Mouse (Mus musculus): Measurements from ENCODE around the gene Hipk4. TPM values are rescaled to one million over a fixed set of nuclear protein-coding genes. Genes with fewer than 3 reads are reported as not detected.

Hipk4 gene
- polyA plus RNA-seq, 1 experiment from 2014 or later, result 0.79 TPM

DNA sequence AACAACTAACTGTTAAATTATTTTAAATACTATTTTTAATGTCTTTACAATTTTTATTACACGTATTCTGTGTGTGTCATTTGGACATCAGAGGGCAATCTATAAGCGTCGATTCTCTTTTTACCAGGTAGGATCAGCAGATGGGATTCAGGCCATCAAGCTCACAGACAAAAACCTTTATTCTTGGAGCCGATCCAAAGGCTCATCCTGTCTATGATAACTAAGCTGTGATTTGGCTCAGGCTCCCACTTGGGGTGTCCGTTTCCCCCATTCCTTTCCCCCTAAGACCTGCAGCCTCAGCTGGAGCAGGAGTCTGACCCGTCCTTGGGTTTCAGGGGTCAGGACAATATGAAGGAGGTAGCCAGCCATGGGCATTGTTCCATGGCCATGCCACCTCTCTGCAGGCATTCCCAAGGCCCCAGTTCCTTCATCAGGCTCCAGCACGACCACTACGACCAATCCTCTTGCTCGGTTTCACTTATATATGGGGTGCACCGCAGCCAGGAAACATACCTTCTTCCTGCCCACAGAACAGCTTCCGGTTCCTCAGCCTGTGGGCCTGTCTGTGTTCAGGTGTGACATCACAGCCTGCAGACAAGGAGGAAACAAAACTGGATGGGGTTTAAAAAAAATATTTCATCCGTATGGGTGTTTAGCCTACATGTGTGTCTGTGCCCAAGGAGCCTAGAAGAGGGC lies 21.8 kb downstream of the Hipk4 start:
- Histone ChIP-seq H3K27me3 (ENCODE audit: low read depth, poor library complexity, severe bottlenecking) (no peaks in the 10 kb centered on the region), H3K9me3 (replicated peaks) (no peaks in the 10 kb centered on the region), H3K27ac (no peak overlapping the region), H3K4me3 (no peak overlapping the region), H3K4me1 (peaks cover 22% of the 10 kb centered on the region), H3K36me3 (no peaks in the 10 kb centered on the region; the same call in 1 of the 2 replicates)
- WGBS, result 90% methylated on average over 12 of the region's 12 CpGs
- no peak for DNase-seq (ENCODE audit: low spot score)

DNA sequence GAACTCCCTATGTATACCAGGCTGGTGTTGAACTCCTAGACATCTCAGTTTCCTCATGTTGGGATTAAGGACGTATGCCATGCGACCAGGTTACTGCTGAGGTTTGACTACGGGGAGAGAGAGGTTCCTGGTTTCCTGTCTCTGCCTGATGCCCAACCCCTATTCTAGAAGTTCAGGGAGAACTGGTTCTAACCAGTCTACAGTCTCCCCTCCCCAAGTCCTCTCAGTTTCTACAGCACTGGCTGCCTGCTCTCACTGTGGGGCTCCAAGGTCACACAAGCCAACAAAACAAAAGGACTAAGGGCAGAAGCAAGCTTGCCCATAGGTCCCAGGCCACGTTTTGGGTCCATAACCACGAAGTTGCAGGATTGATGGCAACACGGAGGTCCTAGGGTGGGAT lies 26.5 kb downstream of the Hipk4 start:
- Histone ChIP-seq H3K27me3 (ENCODE audit: low read depth, poor library complexity, severe bottlenecking) (no peaks in the 10 kb centered on the region), H3K9me3 (replicated peaks) (no peaks in the 10 kb centered on the region), H3K27ac (no peak overlapping the region), H3K36me3 (no peaks in the 10 kb centered on the region), H3K4me1 (peaks cover 14% of the 10 kb centered on the region), H3K4me3 (no peak overlapping the region)
- no peak for DNase-seq (ENCODE audit: low spot score)
- 85% methylated on average over 6 of the region's 6 CpGs for WGBS

DNA sequence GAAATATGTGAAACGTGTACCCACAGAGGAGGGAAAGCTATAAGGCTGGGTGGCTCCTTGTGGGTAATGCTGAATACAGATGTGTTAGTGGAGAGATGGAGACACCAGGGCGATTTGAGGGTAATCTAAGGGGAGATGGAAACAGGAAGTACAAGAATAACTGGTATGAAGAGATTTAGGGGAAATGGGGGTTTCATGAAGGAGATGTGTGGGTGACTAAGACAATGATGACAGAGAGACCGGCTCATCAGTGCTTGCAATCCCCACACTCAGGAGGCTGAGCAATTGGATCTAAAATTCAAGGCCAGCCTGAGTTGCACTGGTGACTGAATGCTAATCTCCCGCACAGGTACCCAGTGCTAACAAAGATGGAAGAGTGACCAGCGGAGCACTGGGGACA lies 29.0 kb downstream of the Hipk4 start:
- peak overlapping the region; percentile 85 for H3K4me3 ChIP-seq
- 60% methylated on average over 5 of the region's 5 CpGs for WGBS

DNA sequence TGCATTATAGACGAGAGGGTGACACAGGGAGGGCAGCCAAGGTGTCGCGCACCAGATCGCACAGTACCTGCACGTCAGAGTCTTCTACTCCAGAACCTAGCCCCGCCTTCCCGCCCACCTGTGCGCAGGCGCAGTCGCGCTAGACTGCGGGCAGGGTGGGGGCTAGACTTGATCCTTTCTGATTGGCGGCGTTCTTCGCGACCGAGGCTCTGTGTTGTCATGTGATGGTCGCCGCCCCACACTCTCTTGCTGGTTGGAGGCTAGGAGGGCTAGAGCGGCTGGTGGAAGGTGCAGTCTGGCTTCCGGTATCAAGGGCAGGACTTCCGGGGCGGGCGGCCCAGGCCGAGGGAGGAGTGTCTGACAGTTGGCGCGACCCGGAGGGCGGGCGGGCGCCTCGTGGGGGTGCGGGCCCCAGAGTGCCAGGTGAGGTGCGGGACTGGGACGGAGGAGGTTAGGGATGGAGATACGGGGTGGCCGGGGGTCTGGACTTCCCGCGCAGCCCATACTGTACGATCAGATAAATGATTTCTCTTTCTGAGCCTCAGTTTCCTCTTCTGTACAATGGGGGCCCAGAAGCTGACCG lies 30.0 kb downstream of the Hipk4 start, which contains the start of the genes Pld3 and 2310022A10Rik:
Pld3 (minus strand) TSS at position 288 of the 583 bp plus-strand sequence.
2310022A10Rik (plus strand) TSS at position 303 of the 583 bp plus-strand sequence.
- H3K27ac ChIP-seq, result peak within 1 kb of the TSS; percentile 86

More for the DNA sequence above, 29.0 kb downstream of the Hipk4 start:
- Histone ChIP-seq H3K27ac (no peak overlapping the region), H3K36me3 (peaks cover 16% of the 10 kb centered on the region), H3K4me1 (peaks cover 14% of the 10 kb centered on the region), H3K27me3 (ENCODE audit: low read depth, poor library complexity, severe bottlenecking) (no peaks in the 10 kb centered on the region), H3K9me3 (replicated peaks) (no peaks in the 10 kb centered on the region)
- no peak for DNase-seq (ENCODE audit: low spot score)

DNA sequence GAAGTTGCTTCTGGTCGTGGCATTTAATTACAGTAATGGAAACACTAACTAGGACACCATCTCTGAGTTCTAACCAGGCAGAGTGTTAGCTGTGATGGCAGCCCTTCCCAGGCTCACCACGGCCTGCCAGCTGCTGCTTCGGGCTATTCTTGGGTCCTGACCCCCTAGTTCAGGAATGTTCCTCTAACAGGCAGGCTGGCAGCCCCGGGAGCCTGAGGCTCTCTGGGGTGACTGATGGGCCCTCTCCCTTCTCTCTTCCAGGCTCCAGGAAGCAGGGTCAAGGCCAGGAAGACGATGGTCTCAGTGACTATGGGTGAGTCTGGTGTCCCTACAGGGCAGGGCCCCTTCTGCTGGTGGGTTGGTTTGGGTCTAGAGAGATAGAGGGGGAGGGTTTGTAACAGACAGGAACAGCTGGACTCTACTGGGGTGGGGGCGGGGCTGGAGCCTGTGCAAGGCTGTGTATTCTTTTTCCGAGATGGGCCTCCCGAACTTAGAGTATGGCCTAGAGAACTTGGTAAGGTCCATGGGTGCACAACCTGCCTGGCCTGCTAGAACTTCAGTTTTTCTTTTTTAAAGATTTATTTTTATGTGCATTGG lies 37.3 kb downstream of the Hipk4 start:
- no peak for DNase-seq (ENCODE audit: low spot score)
- peaks cover 84% of the 10 kb centered on the region for H3K36me3 ChIP-seq
- no peaks in the 10 kb centered on the region for H3K9me3 ChIP-seq (replicated peaks)
- no peak overlapping the region; the same call in 1 of the 2 replicates for H3K27ac ChIP-seq
- 81% methylated on average over 8 of the region's 8 CpGs for WGBS
- H3K4me3 ChIP-seq, result no peak overlapping the region
- H3K4me1 ChIP-seq, result 0 out of 2 replicates have a peak, but pooled peaks cover 3% of the 10 kb centered on the region
- no peaks in the 10 kb centered on the region for H3K27me3 ChIP-seq (ENCODE audit: low read depth, poor library complexity, severe bottlenecking)

More for the DNA sequence above, 30.0 kb downstream of the Hipk4 start, which contains the start of the genes Pld3 and 2310022A10Rik:
- Histone ChIP-seq H3K4me1 (peaks cover 14% of the 10 kb centered on the region), H3K27me3 (ENCODE audit: low read depth, poor library complexity, severe bottlenecking) (no peaks in the 10 kb centered on the region), H3K36me3 (peaks cover 16% of the 10 kb centered on the region), H3K4me3 (peak within 1 kb of the TSS; percentile 85), H3K9me3 (replicated peaks) (no peaks in the 10 kb centered on the region)
- under 1% methylated on average over 41 of the region's 41 CpGs for WGBS
- peak; percentile 98 for DNase-seq (ENCODE audit: low spot score)

DNA sequence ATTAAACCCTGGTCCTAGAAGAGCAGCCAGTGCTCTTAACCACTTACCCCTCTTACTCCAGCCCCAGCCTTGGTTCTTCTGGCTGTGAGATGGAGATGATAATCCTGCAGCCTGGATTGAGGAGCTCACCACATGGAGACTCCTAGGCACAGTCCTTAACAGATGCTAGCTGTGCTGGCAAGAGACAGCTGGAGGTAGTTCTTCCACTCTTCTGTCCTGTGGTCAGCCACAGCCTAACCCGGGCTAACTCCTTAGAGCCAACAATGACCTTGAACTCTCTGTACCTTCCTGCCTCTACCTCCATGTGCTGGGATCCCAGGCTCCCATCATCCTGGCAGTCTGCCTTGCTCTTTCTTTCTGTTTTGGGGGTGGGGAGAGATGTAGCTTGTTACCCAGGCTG lies 37.9 kb downstream of the Hipk4 start:
- Histone ChIP-seq H3K4me1 (0 out of 2 replicates have a peak, but pooled peaks cover 3% of the 10 kb centered on the region), H3K4me3 (no peak overlapping the region), H3K27me3 (ENCODE audit: low read depth, poor library complexity, severe bottlenecking) (no peaks in the 10 kb centered on the region), H3K27ac (no peak overlapping the region; the same call in 1 of the 2 replicates), H3K36me3 (peaks cover 84% of the 10 kb centered on the region), H3K9me3 (replicated peaks) (no peaks in the 10 kb centered on the region)
- no peak for DNase-seq (ENCODE audit: low spot score)
- 82% methylated on average over 1 of the region's 1 CpGs for WGBS

DNA sequence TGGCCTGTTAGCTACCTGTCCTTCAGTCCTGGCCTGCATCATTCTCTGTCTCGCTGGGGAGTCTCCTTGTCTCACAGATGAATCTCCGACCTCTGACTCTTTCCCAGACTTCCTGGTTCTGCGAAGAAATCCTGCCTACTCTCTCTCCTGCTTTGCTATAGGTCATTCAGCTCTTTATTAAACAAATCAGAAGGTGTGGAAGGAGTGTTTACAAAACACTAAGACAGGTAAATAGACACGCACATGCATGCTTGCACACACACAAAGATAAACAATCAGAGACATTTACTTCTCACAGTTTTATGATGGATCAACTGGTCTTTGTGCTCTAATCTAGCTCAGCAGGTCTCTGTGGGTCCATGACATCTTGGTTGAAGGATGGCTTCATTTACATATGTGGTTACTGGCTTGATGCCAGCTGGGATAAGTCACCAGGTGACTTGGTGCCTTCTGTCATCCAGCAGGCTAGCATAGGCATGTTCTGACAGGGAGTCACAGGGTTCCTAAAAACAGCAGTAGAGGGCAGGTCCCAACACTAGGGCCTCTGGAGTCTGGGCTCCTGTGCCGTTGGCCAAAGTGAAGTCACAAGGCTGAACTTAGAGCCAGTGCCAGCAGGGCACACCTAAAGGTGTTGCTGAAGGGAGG lies 46.6 kb downstream of the Hipk4 start:
- Histone ChIP-seq H3K4me3 (no peak overlapping the region), H3K36me3 (peaks cover 87% of the 10 kb centered on the region), H3K9me3 (replicated peaks) (no peaks in the 10 kb centered on the region), H3K27ac (no peak overlapping the region), H3K27me3 (ENCODE audit: low read depth, poor library complexity, severe bottlenecking) (no peaks in the 10 kb centered on the region), H3K4me1 (no peaks in the 10 kb centered on the region)
- 92% methylated on average over 5 of the region's 5 CpGs for WGBS
- DNase-seq (ENCODE audit: low spot score), result no peak

DNA sequence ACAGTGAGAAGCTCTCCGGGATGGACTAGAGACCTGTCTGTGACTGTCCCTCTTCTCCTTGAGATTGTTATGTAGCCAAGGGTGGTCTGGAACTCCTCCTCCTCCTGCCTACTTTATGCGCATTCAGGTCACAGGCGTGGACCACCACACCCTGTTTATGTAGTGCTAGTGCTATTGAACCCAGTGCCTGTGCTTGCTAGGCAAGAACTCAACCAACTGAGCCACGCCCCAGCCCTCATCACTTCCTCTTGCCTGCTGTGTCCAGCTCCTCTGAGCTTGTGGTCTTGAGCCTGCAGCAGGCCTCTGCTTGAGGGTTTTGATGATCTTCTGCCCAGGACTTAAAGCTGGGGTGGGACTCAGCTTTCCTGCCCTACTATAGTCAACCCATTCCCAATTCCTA lies 49.1 kb downstream of the Hipk4 start:
- Histone ChIP-seq H3K27ac (no peak overlapping the region), H3K4me1 (no peaks in the 10 kb centered on the region), H3K27me3 (ENCODE audit: low read depth, poor library complexity, severe bottlenecking) (no peaks in the 10 kb centered on the region), H3K4me3 (no peak overlapping the region), H3K9me3 (replicated peaks) (no peaks in the 10 kb centered on the region), H3K36me3 (peaks cover 88% of the 10 kb centered on the region)
- no peak for DNase-seq (ENCODE audit: low spot score)
- WGBS, result 96% methylated on average over 4 of the region's 4 CpGs

DNA sequence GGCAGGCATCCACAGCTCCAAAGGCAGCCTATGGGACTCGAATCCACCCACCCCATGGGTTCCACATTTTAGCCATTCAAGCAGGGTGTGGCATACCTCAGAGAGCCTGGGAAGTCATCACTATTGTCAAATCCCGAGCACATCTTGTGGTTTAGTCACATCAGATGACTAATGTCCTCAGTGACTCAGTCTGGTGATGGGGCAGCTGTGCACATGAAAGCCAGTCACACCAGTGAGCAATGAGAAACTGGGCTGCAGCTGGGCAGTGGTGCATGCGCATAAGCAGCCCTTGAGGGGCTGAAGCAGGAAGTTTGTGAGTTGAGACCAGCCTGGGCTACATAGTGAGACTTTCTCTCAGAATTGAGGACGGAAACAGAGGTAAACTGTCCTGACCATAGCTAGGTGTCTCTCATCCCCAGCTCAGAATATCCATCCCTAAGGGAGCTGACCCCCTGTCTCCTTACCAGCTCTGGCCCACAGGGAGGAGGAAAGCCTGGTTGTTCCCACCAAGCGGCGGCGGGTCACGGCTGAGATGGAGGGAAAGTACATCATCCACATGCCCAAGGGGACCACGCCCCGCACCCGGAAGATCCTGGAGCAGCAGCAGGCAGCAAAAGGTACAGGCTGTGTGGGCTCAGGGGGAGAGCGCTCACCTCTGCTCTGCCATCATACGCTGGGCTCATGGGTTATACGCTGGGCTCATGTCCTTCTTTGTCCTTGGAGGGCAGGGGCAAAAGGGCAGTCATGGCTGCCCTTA lies 51.2 kb downstream of the Hipk4 start:
- H3K36me3 ChIP-seq, result peaks cover 90% of the 10 kb centered on the region
- WGBS, result 91% methylated on average over 14 of the region's 14 CpGs

DNA sequence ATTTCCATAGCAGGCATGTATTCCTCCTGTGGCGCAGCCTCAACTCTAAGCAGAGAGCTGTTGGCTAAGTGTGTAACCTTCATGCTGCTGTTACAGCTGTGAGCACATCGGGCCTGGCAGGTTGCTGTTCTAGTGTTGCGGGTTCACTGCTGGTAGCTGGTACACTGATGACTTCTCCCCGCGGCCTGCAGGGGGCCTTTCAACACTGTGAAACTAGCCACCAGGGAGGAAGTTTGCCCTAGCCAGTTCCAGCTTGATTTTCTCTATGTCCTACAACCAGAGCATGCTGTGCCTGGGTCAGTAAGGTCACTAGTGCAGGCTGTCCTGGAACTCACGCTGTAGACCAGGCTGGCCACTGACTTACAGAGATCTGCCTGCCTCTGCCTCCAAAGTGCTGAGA lies 53.8 kb downstream of the Hipk4 start:
- Histone ChIP-seq H3K4me1 (no peaks in the 10 kb centered on the region), H3K36me3 (peaks cover 92% of the 10 kb centered on the region), H3K4me3 (no peak overlapping the region), H3K27ac (no peak overlapping the region), H3K9me3 (replicated peaks) (no peaks in the 10 kb centered on the region), H3K27me3 (ENCODE audit: low read depth, poor library complexity, severe bottlenecking) (no peaks in the 10 kb centered on the region)
- WGBS, result 67% methylated on average over 6 of the region's 6 CpGs
- DNase-seq (ENCODE audit: low spot score), result peak; percentile 37

More for the DNA sequence above, 51.2 kb downstream of the Hipk4 start:
- H3K4me3 ChIP-seq, result no peak overlapping the region
- H3K4me1 ChIP-seq, result no peaks in the 10 kb centered on the region
- no peaks in the 10 kb centered on the region for H3K9me3 ChIP-seq (replicated peaks)
- H3K27ac ChIP-seq, result no peak overlapping the region
- H3K27me3 ChIP-seq (ENCODE audit: low read depth, poor library complexity, severe bottlenecking), result no peaks in the 10 kb centered on the region
- no peak for DNase-seq (ENCODE audit: low spot score)

DNA sequence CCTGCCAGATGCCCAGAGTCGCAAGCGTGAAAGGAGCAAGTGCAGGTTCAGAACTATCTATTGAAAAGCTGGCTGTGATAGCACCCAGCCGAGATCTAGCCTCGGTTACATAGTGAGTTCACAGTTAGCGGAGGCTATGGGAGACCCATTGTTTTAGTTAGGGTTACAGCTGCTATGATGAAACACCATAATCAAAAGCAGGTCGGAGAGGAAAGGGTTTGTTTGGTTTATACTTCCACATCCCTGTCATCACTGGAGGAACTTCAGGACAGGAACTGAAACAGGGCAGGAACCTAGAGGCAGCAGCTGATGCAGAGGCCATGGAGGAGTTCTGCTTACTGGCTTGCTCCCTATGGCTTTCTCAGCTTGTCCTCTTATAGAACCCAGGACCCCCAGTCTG lies 54.5 kb downstream of the Hipk4 start:
- no peaks in the 10 kb centered on the region for H3K9me3 ChIP-seq (replicated peaks)
- no peak overlapping the region for H3K4me3 ChIP-seq
- H3K27me3 ChIP-seq (ENCODE audit: low read depth, poor library complexity, severe bottlenecking), result no peaks in the 10 kb centered on the region
- H3K36me3 ChIP-seq, result peaks cover 92% of the 10 kb centered on the region
- H3K4me1 ChIP-seq, result no peaks in the 10 kb centered on the region
- WGBS, result 93% methylated on average over 6 of the region's 6 CpGs
- no peak overlapping the region for H3K27ac ChIP-seq
- no peak for DNase-seq (ENCODE audit: low spot score)

DNA sequence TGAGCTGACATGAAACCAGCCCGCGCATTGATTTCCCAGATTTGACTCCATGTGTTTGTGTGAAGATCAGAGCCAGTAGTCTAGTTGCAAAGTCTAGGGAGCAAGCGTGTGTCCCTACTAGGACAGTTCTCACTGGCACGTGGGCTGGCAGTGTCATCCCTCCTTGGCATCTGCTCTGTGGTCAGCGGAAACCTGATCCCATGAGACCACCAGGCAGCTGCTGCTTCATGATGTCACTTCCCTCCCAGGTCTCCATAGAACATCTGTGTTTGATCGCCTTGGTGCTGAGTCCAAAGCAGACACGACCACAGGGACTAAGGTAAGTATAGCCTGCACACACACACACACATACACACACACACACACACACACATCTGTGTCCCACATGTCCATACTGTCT lies 55.4 kb downstream of the Hipk4 start:
- 73% methylated on average over 7 of the region's 7 CpGs for WGBS
- H3K27me3 ChIP-seq (ENCODE audit: low read depth, poor library complexity, severe bottlenecking), result no peaks in the 10 kb centered on the region
- no peak overlapping the region for H3K27ac ChIP-seq
- DNase-seq (ENCODE audit: low spot score), result peak; percentile 33
- peaks cover 98% of the 10 kb centered on the region for H3K36me3 ChIP-seq
- H3K4me1 ChIP-seq, result no peaks in the 10 kb centered on the region
- no peak overlapping the region for H3K4me3 ChIP-seq
- H3K9me3 ChIP-seq (replicated peaks), result no peaks in the 10 kb centered on the region
